8 mouse cellular contexts compared by ENCODE assay signal in genomic region chr5:45856303-45856821, GRCm38 (mm10). TPM values are rescaled to one million over a fixed set of nuclear protein-coding genes. Genes with fewer than 3 reads are reported as not detected.
DNase-seq lines count a peak whose midpoint lies in the region; ATAC-seq and TF ChIP-seq lines count a peak whose summit lies in the region.

No protein-coding gene starts in this region.

- H3K4me3 ChIP-seq in erythroblast, embryonic 14.5 days (replicated peaks), result peak overlapping the region; percentile 72
- peak overlapping the region; percentile 94 for H3K4me3 ChIP-seq in heart, embryonic 13.5 days
- H3K4me3 ChIP-seq in kidney, postnatal 0 days (replicated peaks; ENCODE audit: low read depth, low read length), result peak overlapping the region; percentile 99
- peak overlapping the region; percentile 93 to 96 for H3K4me3 ChIP-seq in liver, embryonic 14.5 days (ENCODE audit: insufficient read depth in 1 of 2, low read depth in 2 of 2, low read length in 2 of 2)
- H3K4me3 ChIP-seq in stomach, embryonic 15.5 days (replicated peaks), result peak overlapping the region; percentile 89

- peak overlapping the region; percentile 89 for H3K4me2 ChIP-seq in heart, embryonic 13.5 days
- H3K4me2 ChIP-seq in kidney, postnatal 0 days (ENCODE audit: low read length), result peak overlapping the region; percentile 88
- peak overlapping the region; percentile 65 for H3K4me2 ChIP-seq in liver, embryonic 14.5 days (ENCODE audit: low read depth)
- peak overlapping the region; percentile 79 for H3K4me2 ChIP-seq in stomach, embryonic 15.5 days

- peak overlapping the region; percentile 99 for H3K27ac ChIP-seq in heart, embryonic 13.5 days (replicated peaks)
- peak overlapping the region; percentile 98 for H3K27ac ChIP-seq in kidney, postnatal 0 days
- peak overlapping the region; percentile 78 for H3K27ac ChIP-seq in liver, embryonic 14.5 days
- H3K27ac ChIP-seq in stomach, embryonic 15.5 days, result peak overlapping the region; percentile 99

- H3K36me3 ChIP-seq in erythroblast, embryonic 14.5 days (ENCODE audit: control insufficient read depth), result no peaks in the 10 kb centered on the region
- no peaks in the 10 kb centered on the region for H3K36me3 ChIP-seq in heart, embryonic 13.5 days
- no peaks in the 10 kb centered on the region for H3K36me3 ChIP-seq in kidney, postnatal 0 days (ENCODE audit: insufficient read depth, low read length)
- no peaks in the 10 kb centered on the region for H3K36me3 ChIP-seq in liver, embryonic 14.5 days (replicated peaks; ENCODE audit: control insufficient read depth, insufficient read depth, low read depth)
- no peaks in the 10 kb centered on the region for H3K36me3 ChIP-seq in stomach, embryonic 15.5 days

- DNase-seq in CD8-positive naive resting alpha-beta T cell, adult 2 months (ENCODE audit: low read depth in 2 of 2, low spot score in 2 of 2), result peak; percentile 29 to 38
- DNase-seq in brain, embryonic 18.5 days (ENCODE audit: low read depth, low spot score), result peak; percentile 64
- DNase-seq in kidney, postnatal 0 days (ENCODE audit: low spot score), result peak; percentile 84
- peak in 2 of 3 experiments; percentile 35 to 38 for DNase-seq in liver, embryonic 14.5 days (ENCODE audit: low read depth in 3 of 3, low spot score in 3 of 3)
- peak; percentile 81 for DNase-seq in neural tube, embryonic 10.5 days (ENCODE audit: extremely low spot score, low spot score)

- under 1% methylated on average over 27 of the region's 37 CpGs for WGBS in heart, embryonic 13.5 days
- WGBS in kidney, postnatal 0 days, result under 1% methylated on average over 36 of the region's 37 CpGs
- under 1% methylated on average over 27 of the region's 37 CpGs for WGBS in liver, embryonic 14.5 days (ENCODE audit: insufficient replicate concordance)
- 1% methylated on average over 32 of the region's 37 CpGs for WGBS in stomach, embryonic 15.5 days

- peaks cover 27% of the 10 kb centered on the region for H3K4me1 ChIP-seq in erythroblast, embryonic 14.5 days (ENCODE audit: control insufficient read depth)
- peaks cover 8% of the 10 kb centered on the region for H3K4me1 ChIP-seq in heart, embryonic 13.5 days
- no peaks in the 10 kb centered on the region for H3K4me1 ChIP-seq in kidney, postnatal 0 days (replicated peaks; ENCODE audit: insufficient read depth, low read length)
- H3K4me1 ChIP-seq in liver, embryonic 14.5 days (replicated peaks; ENCODE audit: control insufficient read depth in 2 of 2, insufficient read depth in 2 of 2, low read length in 1 of 2), result peaks cover 0 to 3% of the 10 kb centered on the region in 2 experiments; a peak in 3 of 4 replicates
- H3K4me1 ChIP-seq in stomach, embryonic 15.5 days, result no peaks in the 10 kb centered on the region

- peak overlapping the region; percentile 98 for H3K9ac ChIP-seq in heart, embryonic 13.5 days
- peak overlapping the region; percentile 94 for H3K9ac ChIP-seq in kidney, postnatal 0 days (ENCODE audit: low read depth, low read length)
- peak overlapping the region; percentile 89 for H3K9ac ChIP-seq in liver, embryonic 14.5 days (replicated peaks)
- peak overlapping the region; percentile 90 for H3K9ac ChIP-seq in stomach, embryonic 15.5 days

- TF ChIP-seq CTCF in kidney, postnatal 0 days (IDR thresholded peaks at IDR 0.05; ENCODE audit: low read depth), result no peak
- no peak for TF ChIP-seq CTCF in liver, embryonic 14.5 days (IDR thresholded peaks at IDR 0.05; ENCODE audit: low read depth)

- peak; percentile 12; the same call in 1 of the 2 replicates for ATAC-seq in heart, embryonic 13.5 days (ENCODE audit: extremely low read depth, insufficient number of reproducible peaks, low FRiP score, low TSS enrichment)
- ATAC-seq in kidney, postnatal 0 days (replicated peaks; ENCODE audit: low FRiP score, low read depth), result peak; percentile 37
- ATAC-seq in liver, embryonic 14.5 days (ENCODE audit: insufficient read depth), result no peak
- peak; percentile 10; the same call in 1 of the 2 replicates for ATAC-seq in stomach, embryonic 15.5 days (ENCODE audit: insufficient read depth, low FRiP score, low read depth)

- H3K9me3 ChIP-seq in erythroblast, embryonic 14.5 days (ENCODE audit: control insufficient read depth, low read length), result no peaks in the 10 kb centered on the region
- no peaks in the 10 kb centered on the region for H3K9me3 ChIP-seq in heart, embryonic 13.5 days
- H3K9me3 ChIP-seq in kidney, postnatal 0 days (replicated peaks; ENCODE audit: low read length), result no peaks in the 10 kb centered on the region
- no peaks in the 10 kb centered on the region for H3K9me3 ChIP-seq in liver, embryonic 14.5 days (ENCODE audit: control insufficient read depth, low read length)
- H3K9me3 ChIP-seq in stomach, embryonic 15.5 days, result no peaks in the 10 kb centered on the region

- H3K27me3 ChIP-seq in erythroblast, embryonic 14.5 days (ENCODE audit: control insufficient read depth), result no peaks in the 10 kb centered on the region
- no peaks in the 10 kb centered on the region for H3K27me3 ChIP-seq in heart, embryonic 13.5 days (replicated peaks)
- no peaks in the 10 kb centered on the region for H3K27me3 ChIP-seq in kidney, postnatal 0 days (ENCODE audit: insufficient read depth, low read length)
- H3K27me3 ChIP-seq in liver, embryonic 14.5 days (ENCODE audit: control insufficient read depth, insufficient read depth, low read length), result no peaks in the 10 kb centered on the region
- H3K27me3 ChIP-seq in stomach, embryonic 15.5 days (replicated peaks), result no peaks in the 10 kb centered on the region

- no peak for TF ChIP-seq EP300 in liver, embryonic 14.5 days (IDR thresholded peaks at IDR 0.05; ENCODE audit: low read depth)

RNA-seq across cellular contexts. Expression of gene Lcorl, which starts 1.1 kb away (rescaled TPM):
- polyA plus RNA-seq in erythroblast, embryonic 14.5 days (2012), result 0.18 and 0.55 TPM in 2 replicates
- polyA plus RNA-seq in heart, embryonic 13.5 days (2015; fragmentation: Nextera tagmentation; extraction: Ambion mirVana), result 16.4 and 16.5 TPM in 2 replicates
- 20.3 and 23.1 TPM in 2 replicates for polyA plus RNA-seq in kidney, postnatal 0 days (2015; fragmentation: Nextera tagmentation; extraction: Ambion mirVana)
- 1.0 and 1.9 TPM in 2 replicates for polyA plus RNA-seq in liver, embryonic 14.5 days (2012; rRNA removed)
- 5.7 and 5.8 TPM in 2 replicates for polyA plus RNA-seq in liver, embryonic 14.5 days (2014; fragmentation: Nextera tagmentation; extraction: Ambion mirVana)
- polyA plus RNA-seq in stomach, embryonic 15.5 days (2015; fragmentation: Nextera tagmentation; extraction: Ambion mirVana), result 27.4 and 30.1 TPM in 2 replicates

Comparison
In these comparisons a context has a peak if more than half of its experiments do, and no peak if none do; other contexts are left out.
1. DNase-seq: peak in every context shown above with its lines; median percentile 84 in kidney, postnatal 0 days; 81 in neural tube, embryonic 10.5 days; 64 in brain, embryonic 18.5 days; 36 in liver, embryonic 14.5 days; 34 in CD8-positive naive resting alpha-beta T cell, adult 2 months.